Mouse (Mus musculus) E14TG2a.4 (cell line): Measurements from ENCODE around the gene Pde1c.

Experiments
- CTCF ChIP-seq: conservative IDR thresholded peaks from 2 replicates; pipeline ENCODE4 v1.5.1; 2014; ENCODE audit warnings: low read length
- NANOG ChIP-seq: IDR thresholded peaks from 2 replicates; pipeline ENCODE4 v1.6.1; 2014; ENCODE audit warnings: borderline replicate concordance, low read length, mixed read lengths
- POU5F1 ChIP-seq: IDR thresholded peaks from 2 replicates; pipeline ENCODE4 v1.6.1; 2014; ENCODE audit warnings: low read length, borderline replicate concordance

DNA sequence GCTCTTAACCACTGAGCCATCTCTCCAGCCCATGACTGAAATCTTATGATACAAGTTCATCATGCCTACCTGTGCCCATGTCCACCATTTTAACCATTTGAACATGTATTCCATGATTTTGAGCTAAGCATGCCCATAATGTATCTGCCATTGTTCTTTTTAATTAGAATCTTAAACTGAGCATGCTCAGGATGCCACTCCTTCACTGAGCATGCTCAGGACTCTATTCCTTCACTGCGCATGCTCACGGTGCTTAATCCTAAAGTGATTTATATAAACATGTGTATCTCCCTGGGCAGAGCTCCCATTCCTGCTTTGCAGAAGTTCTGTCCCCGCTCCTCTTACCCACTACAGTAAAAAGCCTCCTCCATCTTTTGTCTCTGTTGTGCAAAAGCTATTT lies 520.3 kb downstream of the Pde1c start:
- TF ChIP-seq CTCF = no peak
- no peak for TF ChIP-seq NANOG
- no peak for TF ChIP-seq POU5F1
